Mouse (Mus musculus) embryonic facial prominence, embryonic 12.5 days (tissue): ENCODE data around the gene Fam241a. TPM values are rescaled to one million over a fixed set of nuclear protein-coding genes. Genes with fewer than 3 reads are reported as not detected.

Source experiments
- ATAC-seq: fragments of 200-750 bp; cut with Nextera tagmentation; 2 replicates; pipeline ENCODE4 v1.8.0; 2017; ENCODE audit not compliant: insufficient number of reproducible peaks, insufficient read depth, low FRiP score, low TSS enrichment
- H3K27ac ChIP-seq: fragments of 300-500 bp; sonication (generic); 2 replicates; pipeline ENCODE4 v1.5.1; 2016; ENCODE audit warnings: mild to moderate bottlenecking
- H3K27me3 ChIP-seq: fragments of 300-500 bp; sonication (generic); 2 replicates; pipeline ENCODE4 v1.6.1; 2016; ENCODE audit warnings: mild to moderate bottlenecking, moderate library complexity
- H3K36me3 ChIP-seq: fragments of 300-500 bp; sonication (generic); 2 replicates; pipeline ENCODE4 v1.6.1; 2016; ENCODE audit warnings: mild to moderate bottlenecking
- H3K4me1 ChIP-seq: fragments of 300-500 bp; sonication (generic); 2 replicates; pipeline ENCODE4 v1.6.1; 2016
- H3K4me2 ChIP-seq: fragments of 300-500 bp; sonication (generic); replicated peaks from 2 replicates; pipeline ENCODE4 v1.6.1; 2016; ENCODE audit warnings: mild to moderate bottlenecking, moderate library complexity
- H3K4me3 ChIP-seq: fragments of 300-500 bp; sonication (generic); 2 replicates; pipeline ENCODE4 v1.5.1; 2016; ENCODE audit warnings: mild to moderate bottlenecking
- H3K9ac ChIP-seq: fragments of 300-500 bp; sonication (generic); 2 replicates; pipeline ENCODE4 v1.6.1; 2016; ENCODE audit warnings: mild to moderate bottlenecking, moderate library complexity
- H3K9me3 ChIP-seq: fragments of 300-500 bp; sonication (generic); 2 replicates; pipeline ENCODE4 v1.6.1; 2016; ENCODE audit warnings: mild to moderate bottlenecking, moderate library complexity
- WGBS: fragments of 180-500 bp; shearing (Covaris S2); methylation state at CpG from one replicate; pipeline ENCODE4 v1.1.7; 2016; 5-methylcytosine and 5-hydroxymethylcytosine counted together
- polyA plus RNA-seq: library from polyadenylated mRNA; unstranded; fragments of >200 nt; fragmentation: Nextera tagmentation; extraction: Ambion mirVana; gene quantifications from 2 replicates; pipeline ENCODE4 v1.2.1, GENCODE M21; 2016

Fam241a gene
- polyA plus RNA-seq, 1 experiment from 2014 or later = 7.0 TPM

- Histone ChIP-seq H3K4me1 (peaks cover 6% of the 10 kb centered on the region; the same call in 1 of the 2 replicates), H3K4me2 (no peak overlapping the region), H3K27ac (no peak overlapping the region), H3K9me3 (no peaks in the 10 kb centered on the region), H3K9ac (no peak overlapping the region), H3K4me3 (no peak overlapping the region), H3K27me3 (no peaks in the 10 kb centered on the region), H3K36me3 (no peaks in the 10 kb centered on the region)
- ATAC-seq = no peak
- WGBS = 76% methylated on average over 5 of the region's 5 CpGs
These were observed 46.2 kb downstream of the Fam241a start for GRCm38 (mm10) chr3:127849922-127850321.

- no peak overlapping the region for H3K9ac ChIP-seq
- H3K9me3 ChIP-seq = no peaks in the 10 kb centered on the region
- no peak overlapping the region for H3K27ac ChIP-seq
- H3K36me3 ChIP-seq = no peaks in the 10 kb centered on the region
- H3K4me1 ChIP-seq = no peaks in the 10 kb centered on the region
- ATAC-seq = no peak
- no peak overlapping the region for H3K4me2 ChIP-seq
- WGBS = 85% methylated on average over 11 of the region's 11 CpGs
- H3K27me3 ChIP-seq = no peaks in the 10 kb centered on the region
- no peak overlapping the region for H3K4me3 ChIP-seq
These were observed 47.9 kb downstream of the Fam241a start for GRCm38 (mm10) chr3:127848088-127848808.

DNA sequence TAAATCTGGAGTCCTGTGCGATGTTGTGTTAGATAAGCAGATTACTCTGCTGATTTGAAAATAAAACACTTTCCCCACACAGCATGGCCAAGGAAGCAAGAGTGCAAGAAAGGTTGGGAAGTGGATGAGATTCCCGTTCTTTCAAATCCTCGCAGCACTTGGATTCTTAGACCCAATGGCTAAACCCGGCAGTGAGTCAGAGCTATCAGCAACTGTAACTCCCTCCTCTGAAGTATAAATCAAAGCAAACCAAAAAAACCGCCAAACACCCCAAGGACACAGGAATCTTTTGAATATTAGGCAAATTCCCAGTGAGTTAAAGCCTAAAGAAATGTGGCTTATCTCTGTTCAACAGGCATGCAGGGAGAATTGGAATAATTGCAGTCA lies 52.2 kb downstream of the Fam241a start:
- Histone ChIP-seq H3K4me3 (no peak overlapping the region), H3K27me3 (no peaks in the 10 kb centered on the region), H3K4me1 (no peaks in the 10 kb centered on the region), H3K27ac (no peak overlapping the region), H3K9me3 (no peaks in the 10 kb centered on the region), H3K9ac (no peak overlapping the region), H3K4me2 (no peak overlapping the region), H3K36me3 (no peaks in the 10 kb centered on the region)
- no peak for ATAC-seq
- WGBS = 83% methylated on average over 5 of the region's 5 CpGs

- no peaks in the 10 kb centered on the region for H3K9me3 ChIP-seq
- no peaks in the 10 kb centered on the region for H3K4me1 ChIP-seq
- H3K27me3 ChIP-seq = no peaks in the 10 kb centered on the region
- H3K9ac ChIP-seq = no peak overlapping the region
- no peak; the same call in 1 of the 2 replicates for ATAC-seq
- H3K4me2 ChIP-seq = no peak overlapping the region
- H3K27ac ChIP-seq = no peak overlapping the region
- no peak overlapping the region for H3K4me3 ChIP-seq
- 85% methylated on average over 2 of the region's 2 CpGs for WGBS
- H3K36me3 ChIP-seq = no peaks in the 10 kb centered on the region
These were observed 52.7 kb downstream of the Fam241a start for GRCm38 (mm10) chr3:127843324-127843940.

GRCm38 (mm10) chr3:127841926-127842325 lies 54.2 kb downstream of the Fam241a start:
- WGBS = 67% methylated on average over 8 of the region's 8 CpGs
- Histone ChIP-seq H3K4me1 (peaks cover 3% of the 10 kb centered on the region; the same call in 1 of the 2 replicates), H3K9ac (no peak overlapping the region), H3K27me3 (no peaks in the 10 kb centered on the region), H3K27ac (no peak overlapping the region), H3K36me3 (no peaks in the 10 kb centered on the region), H3K4me3 (no peak overlapping the region), H3K4me2 (no peak overlapping the region), H3K9me3 (no peaks in the 10 kb centered on the region)
- no peak for ATAC-seq

GRCm38 (mm10) chr3:127837972-127838644 lies 58.0 kb downstream of the Fam241a start:
- WGBS = 31% methylated on average over 8 of the region's 8 CpGs
- no peak for ATAC-seq
- peaks cover 13% of the 10 kb centered on the region for H3K4me1 ChIP-seq

GRCm38 (mm10) chr3:127837154-127837865 lies 58.8 kb downstream of the Fam241a start, which contains the start of gene Ap1ar:
Gene Ap1ar, minus strand, starts transcription at chr3:127837523.
- Histone ChIP-seq H3K9ac (peak within 1 kb of the TSS; percentile 84), H3K9me3 (no peaks in the 10 kb centered on the region), H3K27ac (peak within 1 kb of the TSS; percentile 88), H3K4me1 (peaks cover 13% of the 10 kb centered on the region), H3K27me3 (no peaks in the 10 kb centered on the region), H3K4me3 (peak within 1 kb of the TSS; percentile 80), H3K4me2 (peak within 1 kb of the TSS; percentile 79), H3K36me3 (no peaks in the 10 kb centered on the region)
- under 1% methylated on average over 68 of the region's 89 CpGs for WGBS
- peak; percentile 94 for ATAC-seq

More at GRCm38 (mm10) chr3:127837972-127838644, 58.0 kb downstream of the Fam241a start:
- Histone ChIP-seq H3K9ac (peak overlapping the region; percentile 84), H3K36me3 (no peaks in the 10 kb centered on the region), H3K4me2 (peak overlapping the region; percentile 79), H3K4me3 (peak overlapping the region; percentile 80), H3K27ac (peak overlapping the region; percentile 88), H3K9me3 (no peaks in the 10 kb centered on the region), H3K27me3 (no peaks in the 10 kb centered on the region)

DNA sequence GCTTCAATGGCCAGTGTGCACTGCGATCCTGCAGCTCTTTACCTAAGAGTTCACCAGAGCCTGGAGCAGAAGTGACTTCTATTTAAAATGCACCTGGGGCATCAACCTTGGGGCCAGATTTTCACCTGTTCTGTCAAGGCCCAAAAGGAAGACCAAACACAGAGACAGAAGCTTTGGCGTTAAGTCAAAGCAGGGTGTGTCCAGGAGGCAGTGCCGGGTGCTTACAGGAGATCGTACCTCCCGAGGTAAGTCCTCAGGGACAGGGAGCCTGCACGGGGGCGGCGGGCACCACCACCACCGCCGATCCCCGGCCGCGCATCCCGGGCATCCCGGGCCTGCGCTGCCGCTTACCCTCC lies 59.3 kb downstream of the Fam241a start:
- Histone ChIP-seq H3K36me3 (no peaks in the 10 kb centered on the region), H3K4me2 (peak overlapping the region; percentile 79), H3K9ac (peak overlapping the region; percentile 84), H3K9me3 (no peaks in the 10 kb centered on the region), H3K4me1 (peaks cover 13% of the 10 kb centered on the region), H3K27me3 (no peaks in the 10 kb centered on the region), H3K27ac (peak overlapping the region; percentile 88), H3K4me3 (peak overlapping the region; percentile 80)
- 2% methylated on average over 17 of the region's 17 CpGs for WGBS
- ATAC-seq = peak; percentile 19; the same call in 1 of the 2 replicates

- H3K9ac ChIP-seq = no peak overlapping the region
- WGBS = 83% methylated on average over 6 of the region's 6 CpGs
These were observed 60.5 kb downstream of the Fam241a start for GRCm38 (mm10) chr3:127835594-127835993.

GRCm38 (mm10) chr3:127834040-127834439 lies 62.1 kb downstream of the Fam241a start:
- H3K4me3 ChIP-seq = no peak overlapping the region
- H3K36me3 ChIP-seq = no peaks in the 10 kb centered on the region
- WGBS = 89% methylated on average over 4 of the region's 4 CpGs
- no peak overlapping the region for H3K4me2 ChIP-seq
- ATAC-seq = no peak
- H3K4me1 ChIP-seq = peaks cover 13% of the 10 kb centered on the region
- no peaks in the 10 kb centered on the region for H3K27me3 ChIP-seq
- H3K9ac ChIP-seq = no peak overlapping the region
- no peak overlapping the region for H3K27ac ChIP-seq
- no peaks in the 10 kb centered on the region for H3K9me3 ChIP-seq

More at GRCm38 (mm10) chr3:127835594-127835993, 60.5 kb downstream of the Fam241a start:
- Histone ChIP-seq H3K27me3 (no peaks in the 10 kb centered on the region), H3K4me3 (no peak overlapping the region), H3K4me2 (peak overlapping the region; percentile 79; the same call in 1 of the 2 replicates), H3K27ac (no peak overlapping the region), H3K36me3 (no peaks in the 10 kb centered on the region), H3K4me1 (peaks cover 13% of the 10 kb centered on the region), H3K9me3 (no peaks in the 10 kb centered on the region)
- ATAC-seq = no peak

DNA sequence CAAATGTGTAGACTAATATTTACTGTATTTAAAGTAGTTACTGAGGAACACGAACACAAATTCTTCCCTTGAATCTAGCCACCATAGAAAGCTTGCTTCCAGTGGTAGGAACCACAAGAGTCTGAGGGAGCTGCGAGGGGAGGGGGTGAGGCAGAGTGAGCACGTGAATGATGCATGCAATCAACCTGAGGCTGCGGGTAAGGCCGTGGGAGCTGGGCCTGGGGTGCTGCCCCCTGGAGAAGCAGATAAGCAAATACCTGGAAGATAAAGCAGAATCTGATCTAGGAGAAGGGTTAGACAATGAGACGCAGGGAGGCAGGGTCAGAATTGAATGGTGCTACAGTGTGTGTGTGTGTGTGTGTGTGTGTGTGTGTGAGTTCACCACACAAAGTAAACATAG lies 65.0 kb downstream of the Fam241a start:
- Histone ChIP-seq H3K4me2 (no peak overlapping the region), H3K9me3 (no peaks in the 10 kb centered on the region), H3K4me1 (peaks cover 16% of the 10 kb centered on the region), H3K4me3 (no peak overlapping the region), H3K36me3 (no peaks in the 10 kb centered on the region), H3K9ac (no peak overlapping the region), H3K27ac (no peak overlapping the region), H3K27me3 (no peaks in the 10 kb centered on the region)
- ATAC-seq = no peak
- 75% methylated on average over 6 of the region's 6 CpGs for WGBS
